Mouse (Mus musculus) embryonic facial prominence, embryonic 13.5 days (tissue): Measurements from ENCODE around the gene Idi1. TPM values are rescaled to one million over a fixed set of nuclear protein-coding genes. Genes with fewer than 3 reads are reported as not detected.
"Not testable (repeated sequence)": the region's sequence is repeated elsewhere in the genome, so short reads cannot be mapped to it uniquely, and the experiment has no call there.

ENCODE experiments used
- ATAC-seq: fragments of 200-750 bp; cut with Nextera tagmentation; 2 replicates; pipeline ENCODE4 v1.8.0; 2017; ENCODE audit warnings: low read depth; ENCODE audit not compliant: insufficient number of reproducible peaks, insufficient read depth, low FRiP score, low TSS enrichment
- H3K27ac ChIP-seq: fragments of 300-500 bp; sonication (generic); 2 replicates; pipeline ENCODE4 v1.5.1; 2015; ENCODE audit warnings: moderate library complexity, mild to moderate bottlenecking, inconsistent platforms
- H3K27me3 ChIP-seq: fragments of 300-500 bp; sonication (generic); 2 replicates; pipeline ENCODE4 v1.6.1; 2015; ENCODE audit warnings: mild to moderate bottlenecking, inconsistent platforms
- H3K36me3 ChIP-seq: fragments of 300-500 bp; sonication (generic); 2 replicates; pipeline ENCODE4 v1.6.1; 2015; ENCODE audit warnings: mild to moderate bottlenecking, inconsistent platforms
- H3K4me1 ChIP-seq: fragments of 300-500 bp; sonication (generic); 2 replicates; pipeline ENCODE4 v1.6.1; 2015; ENCODE audit warnings: inconsistent platforms
- H3K4me2 ChIP-seq: fragments of 300-500 bp; sonication (generic); 2 replicates; pipeline ENCODE4 v1.6.1; 2015; ENCODE audit warnings: moderate library complexity, mild to moderate bottlenecking, inconsistent platforms
- H3K4me3 ChIP-seq: fragments of 300-500 bp; sonication (generic); 2 replicates; pipeline ENCODE4 v1.5.1; 2015; ENCODE audit warnings: mild to moderate bottlenecking, inconsistent platforms
- H3K9ac ChIP-seq: fragments of 300-500 bp; sonication (generic); 2 replicates; pipeline ENCODE4 v1.6.1; 2015; ENCODE audit warnings: mild to moderate bottlenecking, inconsistent platforms
- H3K9me3 ChIP-seq: fragments of 300-500 bp; sonication (generic); 2 replicates; pipeline ENCODE4 v1.6.1; 2016; ENCODE audit warnings: inconsistent platforms
- WGBS: fragments of 180-500 bp; shearing (Covaris S2); methylation state at CpG from one replicate; pipeline ENCODE4 v1.1.7; 2015; ENCODE audit warnings: mixed read lengths; 5-methylcytosine and 5-hydroxymethylcytosine counted together
- polyA plus RNA-seq: library from polyadenylated mRNA; unstranded; fragments of >200 nt; fragmentation: Nextera tagmentation; extraction: Ambion mirVana; gene quantifications from 2 replicates; pipeline ENCODE4 v1.2.1, GENCODE M21; 2015

Idi1 gene
- 58.8 and 62.2 TPM in 2 replicates for polyA plus RNA-seq

DNA sequence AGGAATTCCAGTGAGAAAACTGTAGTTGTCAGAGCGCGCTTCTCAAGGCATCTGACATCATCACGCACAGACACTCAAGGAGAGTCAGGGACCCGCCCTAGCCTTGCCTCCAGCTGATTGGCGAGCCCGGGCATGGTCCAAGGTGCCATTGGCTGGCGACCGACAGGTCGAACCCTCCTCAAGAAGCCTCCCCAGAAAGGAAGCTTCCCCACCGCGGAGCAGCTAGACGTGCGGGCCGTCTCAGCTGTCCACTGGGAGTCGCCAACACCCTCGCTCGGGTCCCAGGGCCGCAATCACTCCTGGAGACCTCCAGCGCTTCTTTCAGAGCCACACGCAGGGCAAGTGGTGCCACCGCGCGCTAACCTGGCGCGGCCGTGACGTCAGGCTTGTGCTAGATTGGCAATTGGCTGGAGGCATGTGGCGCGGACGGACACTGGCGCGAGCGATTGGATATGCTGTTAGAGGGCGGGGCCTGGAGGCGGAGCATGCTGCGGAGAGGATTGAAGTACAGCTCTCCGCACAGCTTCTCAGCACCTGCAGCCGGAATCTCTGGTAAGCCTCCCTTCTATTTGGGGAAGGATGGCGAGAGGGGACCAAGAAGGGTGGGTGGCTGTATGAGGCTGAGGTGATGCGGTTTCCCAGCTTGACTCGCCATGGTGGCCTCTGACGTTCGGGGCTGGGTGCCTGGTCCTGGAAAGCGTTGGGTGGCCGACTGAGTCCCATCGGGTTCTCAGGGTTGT lies at the start of gene Idi1:
TSS of gene Idi1 (plus strand) at position 57 of the 740 bp plus-strand sequence.
- under 1% methylated on average over 46 of the region's 46 CpGs for WGBS
- H3K4me1 ChIP-seq, result peaks cover 6% of the 10 kb centered on the region
- peak within 1 kb of the TSS; percentile 77 for H3K4me3 ChIP-seq
- ATAC-seq, result peak; percentile 100
- H3K36me3 ChIP-seq, result peaks cover 16% of the 10 kb centered on the region
- no peaks in the 10 kb centered on the region for H3K27me3 ChIP-seq
- H3K9me3 ChIP-seq, result no peaks in the 10 kb centered on the region
- H3K9ac ChIP-seq, result peak within 1 kb of the TSS; percentile 75
- H3K27ac ChIP-seq, result peak within 1 kb of the TSS; percentile 92
- H3K4me2 ChIP-seq, result peak within 1 kb of the TSS; percentile 68

DNA sequence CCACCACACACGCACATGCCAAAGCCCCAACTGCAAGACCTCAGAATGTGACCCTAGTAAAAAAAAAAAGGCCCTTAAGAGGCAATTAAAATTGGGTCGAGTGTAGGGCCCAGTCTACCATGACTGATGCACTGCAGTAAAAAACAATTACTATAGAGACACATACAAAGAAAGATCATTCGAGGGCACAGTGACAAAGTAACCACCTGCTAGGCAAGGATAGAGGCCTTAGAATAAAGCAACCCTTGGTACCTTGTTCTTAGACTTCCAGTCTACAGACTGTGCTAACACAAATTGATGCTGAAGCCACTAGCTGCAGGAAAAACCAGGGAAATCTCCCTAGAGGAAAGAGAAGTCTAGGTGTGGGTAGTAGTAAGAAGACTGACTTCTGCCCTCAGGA lies 46.9 kb upstream of the Idi1 start:
- no peak for ATAC-seq
- peaks cover 88% of the 10 kb centered on the region for H3K36me3 ChIP-seq

DNA sequence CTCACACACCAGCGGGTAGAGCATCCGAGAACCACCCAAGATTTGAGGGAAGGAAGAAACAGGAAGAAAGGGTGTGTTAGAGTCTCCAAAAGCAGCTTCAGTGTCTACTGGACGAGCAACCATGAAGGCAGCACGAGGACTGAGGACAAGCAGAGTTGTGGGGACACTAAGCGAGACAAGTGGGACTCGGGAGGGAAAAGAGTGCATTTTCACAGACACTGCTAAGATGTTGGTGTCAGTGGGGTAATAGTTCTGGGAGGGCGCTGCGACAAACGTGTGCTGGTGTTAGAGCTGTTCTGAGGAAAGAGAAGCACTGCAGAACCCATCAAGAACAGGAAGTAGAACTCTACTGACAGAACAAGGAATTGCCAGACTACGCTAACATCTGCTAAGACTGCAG lies 46.2 kb upstream of the Idi1 start:
- 93% methylated on average over 10 of the region's 10 CpGs for whole genome bisulfite sequencing
- H3K4me3 ChIP-seq, result no peak overlapping the region
- no peak overlapping the region for H3K9ac ChIP-seq
- no peak overlapping the region for H3K4me2 ChIP-seq
- no peaks in the 10 kb centered on the region for H3K27me3 ChIP-seq
- H3K36me3 ChIP-seq, result peaks cover 87% of the 10 kb centered on the region
- no peaks in the 10 kb centered on the region for H3K9me3 ChIP-seq
- no peaks in the 10 kb centered on the region for H3K4me1 ChIP-seq
- no peak overlapping the region for H3K27ac ChIP-seq
- no peak for ATAC-seq

More for the DNA sequence above, 46.9 kb upstream of the Idi1 start:
- WGBS, result 80% methylated on average over 3 of the region's 3 CpGs
- Histone ChIP-seq H3K4me2 (no peak overlapping the region), H3K9ac (no peak overlapping the region), H3K27ac (no peak overlapping the region), H3K27me3 (no peaks in the 10 kb centered on the region), H3K9me3 (no peaks in the 10 kb centered on the region), H3K4me3 (no peak overlapping the region), H3K4me1 (no peaks in the 10 kb centered on the region)

DNA sequence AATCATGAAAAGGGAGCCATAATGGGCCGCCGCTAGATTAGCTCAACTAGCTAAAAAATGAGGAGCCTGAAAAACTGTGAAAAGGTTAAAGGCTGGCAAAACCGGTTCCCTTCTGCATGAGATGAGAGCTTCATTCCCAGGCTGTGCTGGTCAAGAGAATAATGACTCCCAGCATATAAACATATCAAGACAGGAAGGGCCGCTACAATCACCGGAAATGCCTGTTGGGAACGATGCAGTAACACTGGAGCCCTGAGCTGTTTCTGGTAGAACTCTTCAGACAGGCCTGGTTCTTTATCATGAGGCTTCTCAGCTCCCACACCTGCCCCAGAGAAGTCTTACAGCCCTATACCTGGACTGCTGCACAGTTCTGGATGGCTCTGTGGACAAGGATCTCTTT lies 45.4 kb upstream of the Idi1 start:
- Histone ChIP-seq H3K36me3 (peaks cover 82% of the 10 kb centered on the region), H3K4me2 (no peak overlapping the region), H3K27me3 (no peaks in the 10 kb centered on the region), H3K9ac (no peak overlapping the region), H3K27ac (no peak overlapping the region), H3K9me3 (no peaks in the 10 kb centered on the region), H3K4me3 (no peak overlapping the region), H3K4me1 (no peaks in the 10 kb centered on the region)
- 90% methylated on average over 6 of the region's 6 CpGs for WGBS
- no peak for ATAC-seq

DNA sequence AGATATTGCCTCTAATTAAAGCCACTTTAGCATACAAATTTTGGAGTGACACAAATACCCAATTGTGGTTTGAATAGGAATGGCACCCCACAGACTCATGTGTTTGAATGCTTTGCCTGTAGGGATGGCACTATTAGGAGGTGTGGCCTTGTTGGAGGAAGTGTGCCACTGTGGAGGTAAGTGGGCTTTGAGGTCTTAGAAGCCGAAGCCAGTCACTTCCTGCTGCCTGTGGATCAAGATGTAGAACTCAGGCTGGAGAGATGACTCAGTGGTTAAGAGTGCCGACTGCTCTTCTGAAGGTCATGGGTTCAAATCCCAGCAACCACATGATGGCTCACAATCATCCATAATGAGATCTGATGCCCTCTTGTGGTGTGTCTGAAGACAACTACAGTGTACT lies 44.4 kb upstream of the Idi1 start:
- H3K4me2 ChIP-seq, result no peak overlapping the region
- H3K36me3 ChIP-seq, result peaks cover 78% of the 10 kb centered on the region
- ATAC-seq, result no peak
- no peak overlapping the region for H3K4me3 ChIP-seq
- no peaks in the 10 kb centered on the region for H3K27me3 ChIP-seq
- no peak overlapping the region for H3K27ac ChIP-seq
- WGBS, result 88% methylated on average over 2 of the region's 2 CpGs
- H3K4me1 ChIP-seq, result no peaks in the 10 kb centered on the region
- no peak overlapping the region for H3K9ac ChIP-seq
- no peaks in the 10 kb centered on the region for H3K9me3 ChIP-seq

DNA sequence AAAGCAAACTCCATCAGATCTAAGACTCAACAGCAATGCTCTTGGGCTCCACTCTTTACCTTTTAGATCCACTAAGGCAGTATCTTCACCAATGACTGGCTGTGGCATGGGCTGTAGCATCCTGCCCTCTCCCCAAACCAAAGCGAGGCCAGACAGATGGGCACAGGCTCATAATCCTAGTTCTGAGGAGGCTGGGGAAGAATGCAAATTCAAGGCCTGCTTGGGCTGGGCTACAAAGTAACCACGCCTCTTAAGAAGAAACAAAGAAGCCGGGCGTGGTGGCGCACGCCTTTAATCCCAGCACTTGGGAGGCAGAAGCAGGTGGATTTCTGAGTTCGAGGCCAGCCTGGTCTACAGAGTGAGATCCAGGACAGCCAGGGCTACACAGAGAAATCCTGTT lies 43.5 kb upstream of the Idi1 start:
- H3K36me3 ChIP-seq, result peaks cover 77% of the 10 kb centered on the region
- not testable (repeated sequence) for H3K27me3 ChIP-seq, H3K4me2 ChIP-seq, H3K27ac ChIP-seq, H3K9ac ChIP-seq, ATAC-seq, H3K4me1 ChIP-seq, H3K9me3 ChIP-seq, H3K4me3 ChIP-seq
- WGBS, result 92% methylated on average over 7 of the region's 7 CpGs

DNA sequence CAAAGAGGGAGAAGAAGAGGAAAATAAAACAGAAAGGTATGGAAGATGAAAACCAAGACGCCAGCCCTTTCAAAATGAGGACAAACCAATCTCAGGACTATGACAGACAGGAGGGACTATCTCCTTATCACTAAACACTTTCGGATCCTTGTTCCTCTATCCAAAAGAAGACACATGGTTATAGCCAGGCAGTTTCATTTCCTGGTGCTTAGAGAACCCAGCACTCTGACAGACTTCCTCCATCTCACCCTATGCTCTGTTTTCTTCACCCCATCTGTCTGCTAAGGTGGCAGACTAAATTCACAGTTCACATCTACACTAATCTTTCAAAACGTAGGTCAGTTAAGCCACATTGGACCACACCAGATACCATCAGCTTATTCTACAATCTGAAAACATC lies 43.0 kb upstream of the Idi1 start:
- no peak overlapping the region for H3K4me2 ChIP-seq
- H3K27me3 ChIP-seq, result no peaks in the 10 kb centered on the region
- 89% methylated on average over 3 of the region's 3 CpGs for WGBS
- no peak for ATAC-seq
- H3K4me3 ChIP-seq, result no peak overlapping the region
- H3K27ac ChIP-seq, result no peak overlapping the region
- H3K9ac ChIP-seq, result no peak overlapping the region
- H3K36me3 ChIP-seq, result peaks cover 80% of the 10 kb centered on the region
- H3K4me1 ChIP-seq, result no peaks in the 10 kb centered on the region
- no peaks in the 10 kb centered on the region for H3K9me3 ChIP-seq

DNA sequence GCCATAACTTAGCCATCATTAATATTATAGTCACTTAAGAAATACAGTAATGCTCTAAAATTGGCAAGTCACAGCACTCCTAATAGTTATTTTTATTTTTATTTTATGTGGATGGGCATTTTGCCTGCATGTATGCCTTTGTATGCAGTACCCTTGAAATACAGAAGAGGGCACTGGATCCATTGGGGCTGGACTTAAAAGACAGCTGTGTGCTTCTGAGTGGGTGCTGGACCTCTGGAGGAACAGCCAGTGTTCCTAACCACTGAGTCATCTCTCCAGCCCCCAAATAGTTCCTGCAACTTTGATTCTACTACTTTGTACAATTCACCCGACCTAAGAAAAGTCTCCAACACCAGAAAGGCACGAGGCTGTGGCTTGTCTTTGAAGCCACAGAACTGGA lies 37.6 kb upstream of the Idi1 start:
- no peaks in the 10 kb centered on the region for H3K9me3 ChIP-seq
- no peak for ATAC-seq
- no peak overlapping the region for H3K4me3 ChIP-seq
- H3K36me3 ChIP-seq, result peaks cover 60% of the 10 kb centered on the region
- H3K27ac ChIP-seq, result no peak overlapping the region
- WGBS, result 53% methylated on average over 2 of the region's 2 CpGs
- no peaks in the 10 kb centered on the region for H3K27me3 ChIP-seq
- H3K4me1 ChIP-seq, result no peaks in the 10 kb centered on the region
- H3K4me2 ChIP-seq, result no peak overlapping the region
- H3K9ac ChIP-seq, result no peak overlapping the region

DNA sequence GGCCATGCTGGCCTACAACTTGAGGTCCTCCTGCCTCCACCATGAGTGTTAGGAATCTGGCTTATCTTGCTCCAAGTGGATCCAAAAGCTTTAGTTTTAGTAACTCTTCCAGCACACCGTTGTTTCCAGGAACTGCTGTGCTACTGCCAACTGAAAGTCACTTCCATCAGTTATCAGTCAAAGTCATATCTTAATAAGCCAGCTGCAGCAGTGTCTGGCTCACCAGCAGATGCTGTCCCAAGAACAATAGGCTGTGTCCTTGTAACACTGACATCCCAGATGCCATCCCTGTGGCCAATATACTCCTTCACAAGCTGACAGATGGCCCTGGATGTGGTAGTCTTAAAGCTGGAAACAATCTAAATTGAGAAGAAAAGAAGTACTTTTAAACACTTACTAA lies 36.0 kb upstream of the Idi1 start:
- no peaks in the 10 kb centered on the region for H3K4me1 ChIP-seq
- no peak for ATAC-seq
- no peak overlapping the region for H3K4me2 ChIP-seq
- H3K36me3 ChIP-seq, result peaks cover 56% of the 10 kb centered on the region
- no peak overlapping the region for H3K9ac ChIP-seq
- no peaks in the 10 kb centered on the region for H3K9me3 ChIP-seq
- WGBS, result 85% methylated on average over 1 of the region's 1 CpGs
- H3K27ac ChIP-seq, result no peak overlapping the region
- no peaks in the 10 kb centered on the region for H3K27me3 ChIP-seq
- H3K4me3 ChIP-seq, result no peak overlapping the region

DNA sequence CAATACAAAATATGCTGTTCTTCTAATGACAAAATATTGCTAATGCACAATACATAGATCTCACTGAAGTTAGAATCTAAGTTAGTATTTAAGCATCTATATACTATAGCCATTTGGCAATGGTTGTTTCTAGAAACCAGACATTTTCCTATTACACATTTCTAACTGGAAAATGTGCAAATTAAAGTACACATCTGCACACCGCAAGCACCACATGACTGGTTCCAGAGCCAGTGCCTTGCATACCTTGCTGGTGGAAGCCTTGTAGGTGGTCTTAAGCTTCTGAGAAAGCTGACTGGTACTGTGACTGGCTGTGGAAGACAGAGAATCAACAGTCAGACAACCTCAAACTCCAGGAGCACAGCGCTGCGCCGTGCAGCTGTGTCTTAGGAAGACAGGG lies 31.9 kb upstream of the Idi1 start:
- no peaks in the 10 kb centered on the region for H3K27me3 ChIP-seq
- no peak overlapping the region for H3K4me2 ChIP-seq
- H3K27ac ChIP-seq, result no peak overlapping the region
- H3K9ac ChIP-seq, result no peak overlapping the region
- no peaks in the 10 kb centered on the region for H3K4me1 ChIP-seq
- H3K36me3 ChIP-seq, result peaks cover 42% of the 10 kb centered on the region
- no peak overlapping the region for H3K4me3 ChIP-seq
- WGBS, result 96% methylated on average over 4 of the region's 4 CpGs
- ATAC-seq, result no peak
- H3K9me3 ChIP-seq, result no peaks in the 10 kb centered on the region

DNA sequence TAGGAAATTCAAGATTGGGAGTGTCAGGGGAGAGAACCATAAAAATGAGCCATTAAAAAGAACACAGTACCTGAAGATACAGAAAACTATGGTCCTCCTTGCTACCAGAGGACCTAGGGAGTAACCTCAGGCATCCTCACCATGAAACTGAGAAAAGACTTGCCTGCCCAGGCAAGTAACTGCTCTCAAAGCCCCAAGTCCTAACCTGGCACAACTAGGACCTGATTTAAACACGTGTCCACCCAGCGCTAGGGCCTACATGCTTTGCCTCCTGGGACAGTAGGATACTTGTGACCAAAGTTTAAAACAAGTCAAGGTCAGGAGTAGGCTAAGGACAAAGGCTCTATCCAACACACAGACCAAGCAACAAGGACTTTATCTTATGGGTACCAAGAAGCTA lies 30.5 kb upstream of the Idi1 start:
- H3K36me3 ChIP-seq, result peaks cover 42% of the 10 kb centered on the region
- H3K4me3 ChIP-seq, result no peak overlapping the region
- no peaks in the 10 kb centered on the region for H3K4me1 ChIP-seq
- no peak for ATAC-seq
- no peak overlapping the region for H3K4me2 ChIP-seq
- no peak overlapping the region for H3K27ac ChIP-seq
- H3K9me3 ChIP-seq, result no peaks in the 10 kb centered on the region
- no peak overlapping the region for H3K9ac ChIP-seq
- H3K27me3 ChIP-seq, result no peaks in the 10 kb centered on the region
- 88% methylated on average over 2 of the region's 2 CpGs for WGBS

DNA sequence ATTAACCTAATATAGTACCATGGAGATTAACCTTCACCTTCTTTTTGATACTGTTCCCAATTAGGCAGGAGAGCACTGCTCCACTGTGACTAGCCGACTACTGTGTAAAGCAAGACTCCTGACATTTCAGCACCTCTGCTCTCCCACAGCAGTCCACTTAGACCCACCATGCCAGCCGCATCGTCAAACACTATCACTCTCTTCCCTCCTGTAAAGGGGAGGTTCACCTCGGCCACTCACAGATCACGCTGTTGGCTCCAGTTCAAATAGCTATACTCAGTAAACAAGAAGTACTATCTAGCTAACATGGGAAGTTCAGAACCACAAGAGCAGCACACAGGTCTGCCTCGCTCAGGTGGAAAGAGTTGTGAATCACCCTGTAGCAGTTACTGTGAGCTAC lies 26.8 kb upstream of the Idi1 start:
- peaks cover 46% of the 10 kb centered on the region for H3K36me3 ChIP-seq
- H3K4me3 ChIP-seq, result no peak overlapping the region
- 93% methylated on average over 6 of the region's 6 CpGs for WGBS

More for the DNA sequence above, 26.8 kb upstream of the Idi1 start:
- ATAC-seq, result no peak
- H3K9me3 ChIP-seq, result no peaks in the 10 kb centered on the region
- no peak overlapping the region for H3K9ac ChIP-seq
- no peaks in the 10 kb centered on the region for H3K4me1 ChIP-seq
- no peak overlapping the region for H3K4me2 ChIP-seq
- H3K27me3 ChIP-seq, result no peaks in the 10 kb centered on the region
- no peak overlapping the region for H3K27ac ChIP-seq
